Mouse (Mus musculus) forebrain, embryonic 10.5 days (tissue): ENCODE results near the gene Crtc2. TPM values are rescaled to one million over a fixed set of nuclear protein-coding genes. Genes with fewer than 3 reads are reported as not detected.

ENCODE experiments used
- DNase-seq: peaks from one replicate; pipeline ENCODE4 v3.0.0-alpha.2; 2017; ENCODE audit warnings: low spot score; ENCODE audit errors: extremely low spot score
- H3K27ac ChIP-seq: fragments of 300-500 bp; sonication (generic); 2 replicates; pipeline ENCODE4 v1.5.1; 2016; ENCODE audit warnings: mild to moderate bottlenecking
- H3K27me3 ChIP-seq: fragments of 300-500 bp; sonication (generic); 2 replicates; pipeline ENCODE4 v1.6.1; 2016; ENCODE audit warnings: mild to moderate bottlenecking; ENCODE audit not compliant: poor library complexity, severe bottlenecking
- H3K36me3 ChIP-seq: fragments of 300-500 bp; sonication (generic); replicated peaks from 2 replicates; pipeline ENCODE4 v1.6.1; 2016; ENCODE audit warnings: mild to moderate bottlenecking, moderate library complexity
- H3K4me1 ChIP-seq: fragments of 300-500 bp; sonication (generic); 2 replicates; pipeline ENCODE4 v1.6.1; 2016
- H3K4me3 ChIP-seq: fragments of 300-500 bp; sonication (generic); 2 replicates; pipeline ENCODE4 v1.5.1; 2016; ENCODE audit warnings: mild to moderate bottlenecking, moderate library complexity
- H3K9me3 ChIP-seq: fragments of 300-500 bp; sonication (generic); 2 replicates; pipeline ENCODE4 v1.6.1; 2016; ENCODE audit warnings: mild to moderate bottlenecking, moderate library complexity
- WGBS: fragments of 180-500 bp; shearing (Covaris S2); methylation state at CpG from one replicate; pipeline ENCODE4 v1.1.7; 2016; 5-methylcytosine and 5-hydroxymethylcytosine counted together
- polyA plus RNA-seq: library from polyadenylated mRNA; unstranded; fragments of >200 nt; fragmentation: Nextera tagmentation; extraction: Ambion mirVana; gene quantifications from 2 replicates; pipeline ENCODE4 v1.2.1, GENCODE M21; 2016

Gene Crtc2
- 21.3 and 26.4 TPM in 2 replicates for polyA plus RNA-seq

DNA sequence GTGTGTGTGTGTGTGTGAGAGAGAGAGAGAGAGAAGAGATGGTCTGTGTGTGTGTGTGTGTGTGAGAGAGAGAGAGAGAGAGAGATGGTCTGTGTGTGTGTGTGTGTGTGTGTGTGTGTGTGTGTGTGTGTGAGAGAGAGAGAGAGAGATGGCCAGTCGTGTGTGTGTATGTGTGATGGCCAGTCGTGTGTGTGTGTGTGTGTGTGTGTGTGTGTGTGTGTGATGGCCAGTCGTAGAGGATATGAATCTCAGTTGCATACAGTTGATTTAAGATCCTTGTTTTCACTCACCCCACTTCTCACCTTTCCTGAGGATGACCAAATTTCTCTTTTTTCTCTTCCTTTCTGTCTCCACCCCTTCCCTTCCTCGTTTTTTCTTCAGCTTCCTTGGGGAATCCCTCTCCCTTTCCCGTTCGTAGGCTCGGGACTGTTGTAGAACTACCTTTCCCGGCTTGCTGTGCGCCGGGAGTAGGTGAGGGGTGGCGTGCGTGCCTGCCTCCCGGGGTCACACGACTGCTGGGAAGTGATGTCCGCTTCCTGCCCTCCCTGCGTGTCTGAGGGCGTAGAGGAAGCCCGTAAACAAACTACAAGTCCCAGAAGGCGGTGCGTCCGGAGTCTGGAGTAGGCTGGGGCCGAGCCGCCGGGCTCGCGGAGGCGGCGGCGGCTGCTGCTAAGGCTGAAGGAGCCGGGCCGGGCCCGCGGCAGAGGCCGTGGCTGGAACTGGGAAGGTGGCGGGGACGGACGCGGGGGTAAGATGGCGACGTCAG, at the start of gene Crtc2:
TSS of gene Crtc2 (plus strand) at position 511 of the 766 bp plus-strand sequence.
- Histone ChIP-seq H3K36me3 (peaks cover 55% of the 10 kb centered on the region), H3K27me3 (no peaks in the 10 kb centered on the region), H3K9me3 (no peaks in the 10 kb centered on the region), H3K4me1 (peaks cover 35% of the 10 kb centered on the region), H3K27ac (peak within 1 kb of the TSS; percentile 86), H3K4me3 (peak within 1 kb of the TSS; percentile 76)
- DNase-seq = peak; percentile 96
- 2% methylated on average over 38 of the region's 40 CpGs for WGBS

GRCm38 (mm10) chr3:90204582-90204981, 49.4 kb upstream of the Crtc2 start:
- H3K36me3 ChIP-seq = peaks cover 39% of the 10 kb centered on the region
- H3K4me1 ChIP-seq = peaks cover 10% of the 10 kb centered on the region
- 94% methylated on average over 2 of the region's 2 CpGs for WGBS
- no peak overlapping the region for H3K27ac ChIP-seq
- no peaks in the 10 kb centered on the region for H3K9me3 ChIP-seq
- H3K4me3 ChIP-seq = no peak overlapping the region
- H3K27me3 ChIP-seq = no peaks in the 10 kb centered on the region
- no peak for DNase-seq

DNA sequence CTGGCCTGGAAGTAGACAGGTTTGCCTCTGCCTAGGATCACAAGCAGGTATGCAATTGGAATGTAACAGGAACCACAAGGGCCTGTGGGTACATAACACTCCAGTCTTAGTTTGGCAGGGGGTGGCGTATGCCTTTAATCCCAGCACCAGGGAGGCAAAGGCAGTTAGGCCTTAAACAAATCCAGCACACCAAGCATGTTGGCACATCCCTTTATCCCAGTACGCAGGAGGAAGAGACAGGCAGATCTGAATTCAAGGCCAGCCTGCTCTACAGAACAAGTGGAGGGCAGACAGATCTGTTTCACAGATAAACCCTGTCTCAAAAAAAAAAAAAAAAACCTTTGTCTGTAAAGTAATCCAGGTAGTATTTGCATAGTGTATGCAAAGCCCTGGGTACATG, 45.3 kb upstream of the Crtc2 start:
- peaks cover 20% of the 10 kb centered on the region for H3K4me1 ChIP-seq
- no peak for DNase-seq
- H3K27ac ChIP-seq = no peak overlapping the region
- no peak overlapping the region for H3K4me3 ChIP-seq
- no peaks in the 10 kb centered on the region for H3K9me3 ChIP-seq
- H3K27me3 ChIP-seq = no peaks in the 10 kb centered on the region
- 94% methylated on average over 2 of the region's 2 CpGs for WGBS
- peaks cover 70% of the 10 kb centered on the region for H3K36me3 ChIP-seq

DNA sequence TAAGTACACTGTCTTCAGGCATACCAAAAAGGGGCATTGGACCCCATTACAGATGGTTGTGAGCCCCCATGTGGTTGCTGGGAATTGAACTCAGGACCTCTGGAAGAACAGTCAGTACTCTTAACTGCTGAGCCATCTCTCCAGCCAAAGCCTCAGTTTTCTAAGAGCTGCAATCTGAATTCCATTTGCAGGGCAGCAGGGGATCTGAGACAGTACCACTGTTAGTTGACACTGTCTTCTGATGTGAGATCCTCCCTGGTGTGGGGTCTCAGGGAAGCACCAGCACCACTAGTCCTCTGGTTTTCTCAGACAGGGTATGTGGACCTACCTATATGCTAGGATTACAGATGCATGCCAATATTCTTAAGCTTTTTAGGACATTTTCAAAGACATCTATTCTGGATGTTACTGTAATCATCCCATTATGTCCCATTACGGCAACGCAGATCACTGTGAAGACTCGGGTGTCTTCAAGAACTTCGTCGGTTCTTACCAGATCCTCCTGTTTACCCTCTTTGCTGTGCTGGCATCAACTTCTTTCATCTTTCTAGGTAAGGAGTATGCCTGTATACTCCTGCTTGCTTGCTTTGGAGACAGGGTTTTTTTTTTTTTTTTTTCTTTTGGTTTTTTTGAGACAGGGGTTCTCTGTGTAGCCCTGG, 43.9 kb upstream of the Crtc2 start:
- H3K27me3 ChIP-seq = no peaks in the 10 kb centered on the region
- H3K4me3 ChIP-seq = no peak overlapping the region
- peaks cover 27% of the 10 kb centered on the region for H3K4me1 ChIP-seq
- peaks cover 70% of the 10 kb centered on the region for H3K36me3 ChIP-seq
- DNase-seq = no peak
- H3K27ac ChIP-seq = no peak overlapping the region
- 97% methylated on average over 5 of the region's 5 CpGs for WGBS
- no peaks in the 10 kb centered on the region for H3K9me3 ChIP-seq

- whole genome bisulfite sequencing = 87% methylated on average over 13 of the region's 13 CpGs
- H3K27me3 ChIP-seq = no peaks in the 10 kb centered on the region
These were observed 42.2 kb upstream of the Crtc2 start for GRCm38 (mm10) chr3:90211475-90212398.

GRCm38 (mm10) chr3:90212723-90213122, 41.2 kb upstream of the Crtc2 start:
- H3K4me1 ChIP-seq = peaks cover 27% of the 10 kb centered on the region
- peaks cover 50% of the 10 kb centered on the region for H3K36me3 ChIP-seq
- H3K27ac ChIP-seq = peak overlapping the region; percentile 97
- no peaks in the 10 kb centered on the region for H3K27me3 ChIP-seq
- H3K4me3 ChIP-seq = peak overlapping the region; percentile 94
- H3K9me3 ChIP-seq = no peaks in the 10 kb centered on the region
- no peak for DNase-seq
- WGBS = 21% methylated on average over 5 of the region's 5 CpGs

More at GRCm38 (mm10) chr3:90211475-90212398, 42.2 kb upstream of the Crtc2 start:
- peaks cover 59% of the 10 kb centered on the region for H3K36me3 ChIP-seq
- peaks cover 27% of the 10 kb centered on the region for H3K4me1 ChIP-seq
- no peak overlapping the region for H3K27ac ChIP-seq
- peak overlapping the region; percentile 94 for H3K4me3 ChIP-seq
- DNase-seq = no peak
- H3K9me3 ChIP-seq = no peaks in the 10 kb centered on the region

DNA sequence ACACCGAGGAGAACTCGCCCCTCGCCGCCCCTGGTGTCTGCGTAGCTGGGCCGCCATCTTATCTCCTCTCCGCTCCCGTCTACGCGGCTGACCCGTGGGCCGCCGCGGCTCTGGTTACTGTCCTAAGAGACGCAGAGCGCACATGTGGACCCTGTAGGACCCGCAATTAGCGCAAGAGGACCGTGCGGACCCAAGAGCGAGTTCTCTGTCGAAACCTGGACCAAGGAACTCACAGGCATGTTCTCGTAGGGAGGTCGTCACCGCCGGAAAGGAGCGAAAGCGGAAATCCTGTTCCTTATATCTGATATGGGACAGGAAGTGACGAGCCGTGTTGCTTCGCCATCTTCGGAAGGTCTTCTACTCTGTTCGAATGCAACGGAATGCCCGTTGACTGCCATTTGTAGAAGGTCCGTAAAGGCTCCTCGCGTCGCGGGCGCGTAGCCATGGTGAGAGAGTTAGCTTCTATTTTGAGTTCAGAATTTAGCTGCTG, 40.5 kb upstream of the Crtc2 start, which contains the start of the genes Rps27 and Rab13:
TSS of gene Rps27 (minus strand) at position 275 of the 490 bp plus-strand sequence.
TSS of gene Rab13 (plus strand) at position 319 of the 490 bp plus-strand sequence.
- H3K36me3 ChIP-seq = peaks cover 43% of the 10 kb centered on the region
- peak within 1 kb of the TSS; percentile 97 for H3K27ac ChIP-seq
- peak within 1 kb of the TSS; percentile 94 for H3K4me3 ChIP-seq
- H3K4me1 ChIP-seq = peaks cover 27% of the 10 kb centered on the region
- peak; percentile 91 for DNase-seq
- H3K27me3 ChIP-seq = no peaks in the 10 kb centered on the region
- under 1% methylated on average over 42 of the region's 42 CpGs for WGBS
- H3K9me3 ChIP-seq = no peaks in the 10 kb centered on the region

DNA sequence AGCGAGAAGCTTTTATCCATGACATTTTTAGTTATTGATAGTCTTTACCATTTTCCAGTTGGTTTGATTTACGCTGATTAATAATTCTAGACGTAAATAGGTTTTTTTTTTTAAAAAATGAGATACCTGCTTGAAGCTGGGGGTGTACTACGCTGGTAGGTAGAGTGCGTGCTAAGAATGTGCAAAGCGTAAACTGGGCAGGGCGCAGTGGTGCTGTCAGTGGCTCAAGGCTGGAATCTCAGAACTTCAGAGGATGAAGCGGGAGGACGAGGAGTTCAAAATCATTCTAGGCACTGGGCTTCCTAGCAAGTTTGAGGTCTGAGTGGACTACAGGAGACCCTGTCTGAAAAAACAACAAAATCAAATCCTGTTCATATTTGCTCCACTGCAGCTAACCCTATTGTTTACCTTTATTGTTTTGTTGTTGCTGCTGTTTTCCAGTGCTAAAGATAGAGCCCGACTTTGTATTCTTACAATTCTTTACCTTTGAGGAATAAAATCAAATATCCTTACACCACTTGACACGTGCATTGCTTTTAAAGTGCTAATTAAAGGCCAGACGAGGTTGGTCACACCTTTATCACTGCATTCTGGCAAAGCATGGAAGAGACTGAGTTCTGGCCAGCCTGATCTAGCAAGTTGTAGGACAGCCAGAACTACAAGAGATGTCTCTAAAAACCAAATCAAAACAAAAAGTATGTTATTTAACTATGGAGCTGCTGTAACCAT, 39.8 kb upstream of the Crtc2 start:
- Histone ChIP-seq H3K27me3 (no peaks in the 10 kb centered on the region), H3K9me3 (no peaks in the 10 kb centered on the region), H3K4me1 (peaks cover 27% of the 10 kb centered on the region), H3K4me3 (peak overlapping the region; percentile 94), H3K27ac (peak overlapping the region; percentile 97), H3K36me3 (peaks cover 36% of the 10 kb centered on the region)
- 14% methylated on average over 12 of the region's 12 CpGs for WGBS
- DNase-seq = no peak

DNA sequence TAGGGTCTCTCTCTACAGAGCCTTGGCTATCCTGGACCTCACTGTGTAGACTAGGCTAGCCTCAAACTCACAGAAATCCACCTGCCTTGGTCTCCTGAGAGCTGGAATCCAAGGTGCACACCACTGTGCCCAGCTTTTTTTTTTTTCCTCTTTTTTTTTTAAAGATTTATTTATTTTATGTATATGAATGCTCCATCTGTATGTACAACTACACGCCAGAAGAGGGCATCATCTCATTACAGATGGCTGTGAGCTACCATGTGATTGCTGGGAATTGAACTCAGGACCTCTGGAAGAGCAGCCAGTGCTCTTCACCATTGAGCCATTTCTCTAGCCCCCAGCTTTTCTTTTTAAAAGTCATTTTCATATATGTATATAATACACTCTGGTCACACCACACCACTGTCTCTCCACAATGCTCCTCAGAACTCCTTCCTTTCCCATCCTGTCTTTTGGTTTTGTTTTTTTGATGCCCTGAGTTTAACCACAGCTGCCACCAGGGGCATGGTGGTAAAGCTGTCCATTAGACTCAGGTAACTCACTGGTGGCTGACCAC, 38.1 kb upstream of the Crtc2 start:
- Histone ChIP-seq H3K27ac (no peak overlapping the region), H3K4me1 (peaks cover 38% of the 10 kb centered on the region), H3K36me3 (peaks cover 19% of the 10 kb centered on the region), H3K4me3 (no peak overlapping the region), H3K9me3 (no peaks in the 10 kb centered on the region), H3K27me3 (no peaks in the 10 kb centered on the region)
- 50% methylated on average over 1 of the region's 1 CpGs for WGBS
- DNase-seq = no peak

DNA sequence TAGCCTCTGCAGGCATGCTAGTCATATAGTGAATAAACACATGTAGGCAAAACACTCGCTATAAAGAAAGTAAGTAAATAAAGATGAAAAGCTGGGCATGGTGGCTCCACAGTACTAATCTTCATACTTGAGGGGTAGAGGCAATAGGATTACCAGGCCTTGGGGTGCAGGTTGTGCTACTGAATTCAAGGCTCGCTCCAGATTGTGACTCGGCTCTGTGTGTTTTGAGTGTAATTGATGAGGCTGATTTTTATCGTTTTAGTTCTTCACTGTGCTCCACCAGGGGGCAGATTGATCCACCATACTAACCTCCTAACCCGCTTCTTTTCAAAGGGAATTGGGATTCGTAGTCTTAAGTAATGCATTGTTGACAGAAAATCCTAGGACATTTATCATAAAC, 33.9 kb upstream of the Crtc2 start:
- Histone ChIP-seq H3K27ac (peak overlapping the region; percentile 89), H3K4me3 (peak overlapping the region; percentile 64), H3K27me3 (no peaks in the 10 kb centered on the region), H3K4me1 (peaks cover 27% of the 10 kb centered on the region), H3K36me3 (peaks cover 22% of the 10 kb centered on the region), H3K9me3 (no peaks in the 10 kb centered on the region)
- peak; percentile 42 for DNase-seq
- 15% methylated on average over 6 of the region's 6 CpGs for WGBS

DNA sequence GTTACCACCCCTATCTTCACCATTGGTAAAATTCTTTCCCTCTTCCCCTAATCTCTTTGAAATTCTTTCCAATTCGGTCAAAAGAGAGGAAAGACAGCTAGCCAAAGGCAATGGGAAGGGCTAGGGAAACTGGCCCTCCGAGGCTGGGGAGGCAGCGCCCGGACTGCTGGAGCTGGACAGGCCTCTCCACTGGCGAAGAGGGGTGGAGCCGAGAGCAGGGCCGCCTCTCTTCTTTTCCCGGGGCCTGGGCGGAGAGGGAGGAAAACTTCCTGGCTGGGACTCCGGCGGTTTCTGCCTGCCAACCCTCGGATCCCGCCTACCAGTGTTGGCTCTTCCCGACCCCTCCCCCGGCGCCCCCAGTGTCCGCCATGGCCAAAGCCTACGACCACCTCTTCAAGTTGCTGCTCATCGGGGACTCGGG, 33.4 kb upstream of the Crtc2 start:
- H3K27ac ChIP-seq = peak overlapping the region; percentile 89
- H3K4me3 ChIP-seq = peak overlapping the region; percentile 64
- H3K9me3 ChIP-seq = no peaks in the 10 kb centered on the region
- peaks cover 26% of the 10 kb centered on the region for H3K36me3 ChIP-seq
- peak; percentile 71 for DNase-seq
- H3K27me3 ChIP-seq = no peaks in the 10 kb centered on the region
- WGBS = under 1% methylated on average over 18 of the region's 20 CpGs
- H3K4me1 ChIP-seq = peaks cover 27% of the 10 kb centered on the region
